Mouse (Mus musculus): Measurements from ENCODE around the gene Tmcc3. TPM values are rescaled to one million over a fixed set of nuclear protein-coding genes. Genes with fewer than 3 reads are reported as not detected.

Tmcc3 gene
- total RNA-seq, 2 experiments from 2014 or later, result 40.5 to 41.4 TPM

DNA sequence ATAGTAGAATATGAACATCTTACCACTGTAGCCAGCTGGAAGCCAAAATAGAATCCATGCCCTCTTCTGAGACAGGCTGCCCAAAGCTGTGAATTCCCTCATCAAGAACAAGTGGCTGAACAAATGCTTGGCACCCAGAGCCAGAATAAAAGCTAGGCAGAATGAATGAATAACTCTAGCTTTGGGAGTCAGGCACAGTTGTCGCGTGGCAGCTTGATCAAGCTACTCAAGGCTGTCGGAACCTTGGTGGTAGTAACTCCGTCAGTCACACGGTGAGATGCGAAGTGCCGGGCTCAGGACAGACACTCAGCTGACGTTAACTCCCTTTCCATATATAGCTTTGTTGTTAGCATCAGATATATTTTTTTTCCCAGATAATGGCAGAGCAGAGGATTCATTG lies 232.2 kb downstream of the Tmcc3 start:
- DNase-seq (ENCODE audit: low spot score in 2 of 2), result peak; percentile 46 to 79

GRCm38 (mm10) chr10:94544803-94545202 lies 233.1 kb downstream of the Tmcc3 start:
- DNase-seq (ENCODE audit: low spot score in 2 of 2), result no peak

DNA sequence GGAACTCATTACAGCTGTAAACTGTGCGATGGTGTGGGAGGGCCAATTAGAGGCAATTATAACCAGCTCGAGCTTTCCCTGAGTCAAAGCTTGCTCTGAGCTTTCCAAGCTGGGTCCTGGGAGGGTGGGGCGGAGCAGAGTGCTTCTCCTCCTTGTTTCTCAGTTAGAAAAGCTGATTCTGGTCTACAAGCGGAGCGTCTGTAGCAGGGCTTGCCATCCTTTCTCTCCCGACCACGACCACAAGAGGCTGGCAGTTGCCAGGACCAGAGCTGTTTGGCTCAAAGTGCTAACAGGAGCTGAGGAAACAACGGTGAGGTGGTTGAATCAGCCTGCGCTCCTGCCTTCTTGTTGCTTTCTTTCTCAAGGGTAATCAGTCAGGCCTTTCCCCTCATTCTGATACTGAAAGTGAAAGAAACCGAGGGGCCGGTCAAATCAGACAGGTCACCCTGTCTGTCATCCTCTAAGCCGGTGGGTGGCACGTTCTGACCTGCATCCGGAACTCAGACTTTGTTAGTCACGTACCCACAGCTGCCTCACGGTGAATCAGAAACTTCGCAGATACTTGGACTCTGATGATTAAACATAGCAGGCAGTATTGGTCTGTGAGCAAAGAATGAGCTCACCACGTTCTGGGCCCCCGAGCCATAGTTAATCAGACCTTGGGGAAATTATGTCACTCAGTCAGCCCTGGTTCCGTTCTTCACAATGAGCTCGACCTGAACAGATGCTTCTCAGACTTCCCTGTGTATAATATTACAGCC lies 233.7 kb downstream of the Tmcc3 start:
- peak in 1 of 2 experiments; percentile 42 for DNase-seq (ENCODE audit: low spot score in 2 of 2)

- DNase-seq (ENCODE audit: low spot score in 2 of 2), result no peak
Observed at GRCm38 (mm10) chr10:94546617-94547016, 234.9 kb downstream of the Tmcc3 start.

DNA sequence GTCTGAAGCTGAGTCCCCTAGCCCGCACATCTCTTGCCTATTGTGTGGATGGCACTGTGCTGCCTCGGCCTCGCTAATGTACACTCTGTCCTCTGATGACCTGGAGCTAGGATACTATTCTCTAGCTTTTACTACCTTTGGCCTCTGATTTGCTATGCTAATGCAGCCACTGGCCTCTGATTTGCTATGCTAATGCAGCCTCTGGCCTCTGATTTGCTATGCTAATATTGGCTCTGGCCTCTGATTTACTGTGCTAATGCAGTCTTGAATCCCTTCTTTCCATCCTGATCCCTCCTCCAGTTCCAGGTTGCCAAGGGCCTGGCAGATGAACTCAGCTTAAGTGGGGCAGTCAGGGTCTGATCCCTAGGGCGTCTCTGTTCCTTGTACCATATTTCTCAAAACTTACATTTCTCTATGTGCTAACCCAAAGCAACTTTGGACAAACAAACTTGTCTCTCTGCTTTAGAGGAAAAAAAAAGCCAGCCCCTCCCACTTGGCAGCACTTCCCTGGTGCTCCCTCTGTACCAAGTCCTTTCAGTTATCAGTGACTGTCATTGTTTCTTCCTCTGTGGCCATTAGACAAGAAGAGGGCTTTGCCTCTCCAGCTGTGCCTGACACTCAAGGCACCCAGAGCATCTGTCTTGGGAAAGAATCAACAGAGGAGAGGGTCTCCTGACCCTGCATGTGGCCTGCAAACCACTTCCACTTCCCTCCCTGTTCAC lies 237.9 kb downstream of the Tmcc3 start:
- DNase-seq (ENCODE audit: low spot score in 2 of 2), result peak in 1 of 2 experiments; percentile 42

DNA sequence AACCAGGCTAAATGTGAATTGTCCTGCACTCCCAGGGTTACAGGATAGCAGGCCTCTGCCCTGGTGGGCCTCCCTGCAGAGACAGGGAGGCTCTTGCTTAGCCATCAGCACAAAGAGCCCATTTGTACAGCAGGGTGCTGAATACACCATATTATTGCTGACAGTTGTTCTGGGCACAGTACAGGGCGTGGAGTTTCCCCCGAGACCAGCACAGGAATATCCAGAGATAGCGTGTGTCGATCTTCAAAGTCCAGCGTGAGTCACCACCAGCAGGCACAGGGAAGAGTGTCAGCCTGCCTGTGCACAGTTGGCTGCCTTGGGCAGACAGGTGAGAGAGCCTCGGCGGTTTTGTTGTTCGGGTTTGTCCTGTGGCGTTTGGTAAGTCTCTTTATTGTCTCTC lies 238.9 kb downstream of the Tmcc3 start:
- DNase-seq (ENCODE audit: low spot score in 2 of 2), result no peak

DNA sequence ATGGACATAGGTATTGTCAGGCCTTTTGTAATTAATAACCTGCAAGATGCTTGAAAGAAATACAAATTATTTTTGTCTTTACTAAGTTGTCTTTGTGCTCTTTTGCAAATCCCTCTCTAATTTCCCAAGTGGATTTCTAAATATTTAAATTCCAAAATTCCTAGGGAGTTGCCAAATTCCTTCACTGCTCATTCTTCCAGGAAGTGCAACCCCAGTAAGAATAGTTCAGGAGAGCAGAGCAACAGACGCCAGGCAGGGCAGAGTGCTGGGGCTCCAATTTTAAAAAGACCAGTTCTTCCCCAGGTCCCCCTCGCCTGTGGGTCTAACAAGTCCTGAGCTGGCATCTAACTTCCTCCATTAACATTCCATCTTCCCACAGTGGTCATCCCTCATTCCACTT lies 239.3 kb downstream of the Tmcc3 start:
- no peak for DNase-seq (ENCODE audit: low spot score in 2 of 2)

GRCm38 (mm10) chr10:94551511-94551910 lies 239.8 kb downstream of the Tmcc3 start:
- DNase-seq (ENCODE audit: low spot score in 2 of 2), result no peak

DNA sequence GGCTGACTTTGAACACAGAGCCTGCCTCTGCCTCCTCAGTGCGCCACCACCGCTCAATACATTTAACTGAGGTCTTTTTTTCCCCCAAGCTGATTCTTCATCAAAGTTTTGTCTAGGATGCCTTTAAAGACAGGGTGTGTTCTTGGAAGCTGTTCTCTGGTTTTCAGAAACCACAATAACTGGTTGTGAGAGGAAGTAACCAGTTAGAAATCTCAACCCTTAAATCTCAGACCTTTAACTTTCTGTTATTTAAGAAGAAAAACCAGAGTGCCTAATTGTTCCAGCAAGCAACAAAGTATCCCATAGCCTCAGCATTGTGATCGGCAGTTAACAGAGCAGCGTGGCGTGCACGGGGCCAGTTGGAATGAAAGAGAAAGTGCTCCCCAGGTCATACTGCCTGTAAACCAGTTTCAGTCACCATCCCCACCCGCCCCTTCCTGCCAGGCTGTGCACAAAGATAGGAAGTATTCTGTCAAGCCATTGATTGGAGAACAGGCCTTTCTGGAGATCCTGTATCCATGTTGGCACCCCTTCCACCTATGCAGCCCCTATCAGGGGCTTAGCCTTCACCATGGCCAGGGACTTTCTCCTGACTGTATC lies 240.3 kb downstream of the Tmcc3 start:
- no peak for DNase-seq (ENCODE audit: low spot score in 2 of 2)

- DNase-seq (ENCODE audit: low spot score in 2 of 2), result no peak
Observed at GRCm38 (mm10) chr10:94555394-94555793, 243.6 kb downstream of the Tmcc3 start.

DNA sequence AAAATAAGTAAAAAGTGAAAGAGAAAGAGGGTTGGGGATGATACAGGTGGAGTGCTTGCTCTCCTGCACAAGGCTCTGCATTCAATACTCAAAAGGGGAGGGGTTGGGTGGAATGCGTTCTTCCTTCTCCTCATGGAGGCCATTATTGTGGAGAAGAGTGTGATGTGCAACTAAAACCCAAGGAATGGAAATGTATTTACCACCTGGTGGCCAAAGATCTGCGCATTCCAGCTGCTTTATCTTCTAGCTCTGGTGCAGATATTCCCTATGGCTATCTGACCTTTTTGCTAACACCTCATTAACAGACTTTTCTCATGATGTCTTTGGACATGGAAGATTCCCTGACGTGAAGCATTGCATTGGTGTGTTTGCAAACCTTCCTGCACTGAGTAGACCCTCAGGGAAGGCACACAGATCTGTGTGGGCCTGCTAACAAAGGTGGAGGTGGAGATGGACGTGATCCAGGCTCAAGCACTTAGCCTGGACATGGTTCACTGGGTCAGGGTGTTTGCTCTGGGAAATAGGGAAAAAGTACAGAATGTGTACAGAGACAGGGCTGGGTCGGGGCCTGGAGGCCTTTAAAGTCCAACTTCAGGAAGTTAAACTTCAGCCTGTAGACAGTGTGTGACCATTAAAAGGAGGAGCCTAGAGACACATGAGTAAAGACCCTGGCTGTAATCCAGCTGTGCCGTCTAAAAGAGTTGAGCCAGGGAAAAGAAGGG lies 245.8 kb downstream of the Tmcc3 start:
- no peak for DNase-seq (ENCODE audit: low spot score in 2 of 2)

- peak in 1 of 2 experiments; percentile 60 for DNase-seq (ENCODE audit: low spot score in 2 of 2)
Observed at GRCm38 (mm10) chr10:94558826-94559225, 247.1 kb downstream of the Tmcc3 start.

GRCm38 (mm10) chr10:94561351-94561750 lies 249.6 kb downstream of the Tmcc3 start:
- no peak for DNase-seq (ENCODE audit: low spot score in 2 of 2)

DNA sequence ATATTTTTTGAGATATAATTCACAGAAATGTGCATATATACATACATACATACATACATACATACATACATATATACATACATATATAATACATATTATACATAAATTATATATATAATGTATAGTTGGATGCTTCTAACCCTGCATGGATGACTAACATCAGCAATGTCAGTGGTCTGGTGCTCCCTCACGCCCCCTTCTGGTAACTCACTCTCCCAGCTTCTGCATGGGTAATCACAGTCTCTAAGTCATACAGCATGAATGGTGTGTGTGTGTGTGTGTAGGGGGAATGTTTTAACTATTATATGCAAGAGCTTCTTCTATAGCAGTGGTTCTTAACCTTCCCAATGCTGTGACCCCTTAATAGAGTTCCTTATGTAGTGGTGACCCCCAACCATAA lies 250.4 kb downstream of the Tmcc3 start:
- DNase-seq (ENCODE audit: low spot score in 2 of 2), result no peak

GRCm38 (mm10) chr10:94562991-94563390 lies 251.2 kb downstream of the Tmcc3 start:
- no peak for DNase-seq (ENCODE audit: low spot score in 2 of 2)

GRCm38 (mm10) chr10:94565410-94566221 lies 253.9 kb downstream of the Tmcc3 start:
- DNase-seq (ENCODE audit: low spot score in 2 of 2), result no peak

DNA sequence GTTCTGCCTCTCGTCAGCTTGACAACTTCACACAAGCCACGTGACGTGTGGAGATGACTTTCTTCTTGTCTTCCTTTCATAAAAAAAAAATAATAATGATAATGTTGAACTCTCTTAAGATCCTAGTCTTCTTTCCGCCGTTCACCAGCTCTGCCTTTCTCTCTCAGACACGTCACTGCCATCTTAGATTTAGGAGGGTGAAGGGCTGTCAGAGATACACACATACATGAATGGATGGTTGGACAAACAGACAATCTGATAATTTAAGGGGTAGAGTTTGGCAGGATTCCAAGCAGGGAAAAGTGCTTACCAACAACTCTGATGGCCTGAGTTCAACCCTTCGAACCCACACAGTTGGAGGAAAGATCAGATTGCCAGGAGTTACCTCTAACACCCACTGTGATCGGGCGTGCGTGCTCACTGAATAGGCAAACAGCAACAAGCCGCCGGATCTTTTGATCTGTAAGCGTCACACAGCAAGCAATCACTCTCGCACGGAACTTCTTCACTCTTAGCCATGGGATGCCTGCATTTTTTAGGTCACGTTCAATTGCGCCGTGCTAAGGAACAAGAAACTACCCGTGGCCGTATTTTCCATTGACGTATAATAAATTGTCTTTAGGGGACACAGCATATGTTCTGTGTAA lies 254.6 kb downstream of the Tmcc3 start:
- DNase-seq (ENCODE audit: low spot score in 2 of 2), result no peak

DNA sequence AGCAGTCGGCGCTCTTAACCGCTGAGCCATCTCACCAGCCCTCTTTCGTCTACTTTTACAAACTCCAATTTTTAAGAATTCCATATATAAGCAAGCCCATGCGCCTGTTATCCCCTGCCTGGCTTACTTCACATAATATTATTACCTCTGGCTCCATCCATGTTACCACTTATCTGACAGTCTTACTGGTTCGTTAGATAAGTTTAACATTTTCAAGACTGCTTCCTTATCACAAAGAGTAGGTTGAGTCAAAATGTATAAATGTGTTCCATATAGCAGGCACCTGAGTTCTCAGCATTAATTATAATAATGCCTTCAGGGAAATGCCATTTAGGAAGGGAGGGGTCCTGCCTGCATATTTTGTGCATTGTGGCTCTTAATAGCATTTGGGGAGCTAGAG lies 255.5 kb downstream of the Tmcc3 start:
- no peak for DNase-seq (ENCODE audit: low spot score in 2 of 2)

GRCm38 (mm10) chr10:94567915-94568314 lies 256.2 kb downstream of the Tmcc3 start:
- DNase-seq (ENCODE audit: low spot score in 2 of 2), result no peak

DNA sequence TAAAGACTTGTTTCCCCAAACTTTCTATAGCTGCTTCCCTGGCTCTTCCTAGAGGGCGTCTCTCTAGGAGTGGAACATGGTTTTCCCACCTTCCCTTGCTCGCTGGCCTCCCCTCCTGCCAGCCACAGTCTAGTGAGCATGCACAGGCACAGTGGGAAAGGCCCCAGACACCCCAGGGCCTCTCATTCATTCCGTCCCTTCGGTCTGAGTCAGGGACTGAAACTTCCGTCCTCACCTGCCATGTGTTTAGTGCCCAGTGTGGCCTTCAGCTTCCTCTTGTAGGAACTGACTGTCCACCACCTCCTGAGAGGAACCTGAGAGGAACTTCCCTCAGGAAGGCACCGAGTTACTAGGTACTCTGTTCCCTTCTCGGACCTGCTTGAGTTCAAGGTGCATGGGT lies 257.1 kb downstream of the Tmcc3 start:
- no peak for DNase-seq (ENCODE audit: low spot score in 2 of 2)
